Mouse (Mus musculus) heart, embryonic 11.5 days (tissue): ENCODE data around the gene Prdm12. TPM values are rescaled to one million over a fixed set of nuclear protein-coding genes. Genes with fewer than 3 reads are reported as not detected.

ENCODE experiments used
- ATAC-seq: fragments of 200-750 bp; cut with Nextera tagmentation; replicated peaks from 2 replicates; pipeline ENCODE4 v1.8.0; 2017; ENCODE audit warnings: moderate library complexity; ENCODE audit not compliant: insufficient number of reproducible peaks, low FRiP score, low TSS enrichment
- H3K27ac ChIP-seq: fragments of 300-500 bp; sonication (generic); 2 replicates; pipeline ENCODE4 v1.5.1; 2014; ENCODE audit warnings: mild to moderate bottlenecking, low read depth, low read length
- H3K27me3 ChIP-seq: fragments of 300-500 bp; sonication (generic); 2 replicates; pipeline ENCODE4 v1.6.1; 2014; ENCODE audit warnings: mild to moderate bottlenecking, low read length, mixed read lengths; ENCODE audit not compliant: control insufficient read depth, insufficient read depth
- H3K36me3 ChIP-seq: fragments of 300-500 bp; sonication (generic); 2 replicates; pipeline ENCODE4 v1.6.1; 2014; ENCODE audit warnings: mild to moderate bottlenecking, low read length, moderate library complexity, mixed read lengths; ENCODE audit not compliant: control insufficient read depth, insufficient read depth
- H3K4me1 ChIP-seq: fragments of 300-500 bp; sonication (generic); 2 replicates; pipeline ENCODE4 v1.6.1; 2014; ENCODE audit warnings: low read length; ENCODE audit not compliant: control insufficient read depth, insufficient read depth
- H3K4me2 ChIP-seq: fragments of 300-500 bp; sonication (generic); 2 replicates; pipeline ENCODE4 v1.6.1; 2014; ENCODE audit warnings: mild to moderate bottlenecking, moderate library complexity
- H3K4me3 ChIP-seq: fragments of 300-500 bp; sonication (generic); 2 replicates; pipeline ENCODE4 v1.5.1; 2014; ENCODE audit warnings: low read depth, low read length
- H3K9ac ChIP-seq: fragments of 300-500 bp; sonication (generic); 2 replicates; pipeline ENCODE4 v1.6.1; 2014; ENCODE audit warnings: mild to moderate bottlenecking, low read depth, low read length, moderate library complexity
- H3K9me3 ChIP-seq: fragments of 300-500 bp; sonication (generic); replicated peaks from 2 replicates; pipeline ENCODE4 v1.6.1; 2016; ENCODE audit warnings: low read length; ENCODE audit not compliant: control insufficient read depth
- WGBS: fragments of 180-500 bp; shearing (Covaris S2); extraction: QIAGEN DNeasy Blood & Tissue Kit; methylation state at CpG from one replicate; pipeline ENCODE4 v1.1.7; 2014; ENCODE audit not compliant: insufficient replicate concordance; 5-methylcytosine and 5-hydroxymethylcytosine counted together
- polyA plus RNA-seq: library from polyadenylated mRNA; unstranded; fragments of >200 nt; fragmentation: Nextera tagmentation; extraction: Ambion mirVana; gene quantifications from 2 replicates; pipeline ENCODE4 v1.2.1, GENCODE M21; 2014

Gene Prdm12
- polyA plus RNA-seq, 1 experiment from 2014 or later = 0.09 TPM

GRCm38 (mm10) chr2:31618484-31619161, 21.2 kb upstream of the Prdm12 start:
- Histone ChIP-seq H3K27ac (no peak overlapping the region), H3K9me3 (no peaks in the 10 kb centered on the region), H3K36me3 (peaks cover 15% of the 10 kb centered on the region), H3K4me1 (no peaks in the 10 kb centered on the region), H3K27me3 (no peaks in the 10 kb centered on the region), H3K9ac (no peak overlapping the region), H3K4me2 (no peak overlapping the region), H3K4me3 (no peak overlapping the region)
- WGBS = 85% methylated on average over 14 of the region's 14 CpGs
- no peak for ATAC-seq

GRCm38 (mm10) chr2:31619208-31619607, 20.6 kb upstream of the Prdm12 start:
- H3K9ac ChIP-seq = no peak overlapping the region
- WGBS = 92% methylated on average over 6 of the region's 6 CpGs
- ATAC-seq = no peak
- H3K4me3 ChIP-seq = no peak overlapping the region
- H3K9me3 ChIP-seq = no peaks in the 10 kb centered on the region
- H3K4me1 ChIP-seq = no peaks in the 10 kb centered on the region
- H3K36me3 ChIP-seq = peaks cover 9% of the 10 kb centered on the region
- H3K4me2 ChIP-seq = no peak overlapping the region
- H3K27me3 ChIP-seq = no peaks in the 10 kb centered on the region
- no peak overlapping the region for H3K27ac ChIP-seq

GRCm38 (mm10) chr2:31633531-31633930, 6.3 kb upstream of the Prdm12 start:
- no peak overlapping the region for H3K27ac ChIP-seq

GRCm38 (mm10) chr2:31635281-31636137, 4.3 kb upstream of the Prdm12 start:
- peaks cover 96% of the 10 kb centered on the region for H3K27me3 ChIP-seq
- no peak overlapping the region for H3K9ac ChIP-seq

More at GRCm38 (mm10) chr2:31633531-31633930, 6.3 kb upstream of the Prdm12 start:
- Histone ChIP-seq H3K4me2 (no peak overlapping the region), H3K9me3 (no peaks in the 10 kb centered on the region), H3K4me1 (peaks cover 15% of the 10 kb centered on the region; the same call in 1 of the 2 replicates), H3K27me3 (peaks cover 77% of the 10 kb centered on the region), H3K4me3 (no peak overlapping the region), H3K9ac (no peak overlapping the region), H3K36me3 (no peaks in the 10 kb centered on the region)
- WGBS = 41% methylated on average over 3 of the region's 3 CpGs
- no peak for ATAC-seq

GRCm38 (mm10) chr2:31636138-31636741, 3.6 kb upstream of the Prdm12 start:
- Histone ChIP-seq H3K36me3 (no peaks in the 10 kb centered on the region), H3K9ac (no peak overlapping the region), H3K4me1 (peaks cover 15% of the 10 kb centered on the region; the same call in 1 of the 2 replicates), H3K4me2 (peak overlapping the region; percentile 46), H3K9me3 (no peaks in the 10 kb centered on the region), H3K27ac (no peak overlapping the region), H3K4me3 (peak overlapping the region; percentile 23), H3K27me3 (peaks cover 95% of the 10 kb centered on the region)
- no peak for ATAC-seq
- under 1% methylated on average over 47 of the region's 48 CpGs for WGBS

More at GRCm38 (mm10) chr2:31635281-31636137, 4.3 kb upstream of the Prdm12 start:
- Histone ChIP-seq H3K27ac (no peak overlapping the region), H3K4me3 (peak overlapping the region; percentile 23), H3K36me3 (no peaks in the 10 kb centered on the region), H3K4me2 (peak overlapping the region; percentile 46), H3K4me1 (peaks cover 15% of the 10 kb centered on the region; the same call in 1 of the 2 replicates), H3K9me3 (no peaks in the 10 kb centered on the region)
- WGBS = 2% methylated on average over 51 of the region's 52 CpGs
- ATAC-seq = no peak

DNA sequence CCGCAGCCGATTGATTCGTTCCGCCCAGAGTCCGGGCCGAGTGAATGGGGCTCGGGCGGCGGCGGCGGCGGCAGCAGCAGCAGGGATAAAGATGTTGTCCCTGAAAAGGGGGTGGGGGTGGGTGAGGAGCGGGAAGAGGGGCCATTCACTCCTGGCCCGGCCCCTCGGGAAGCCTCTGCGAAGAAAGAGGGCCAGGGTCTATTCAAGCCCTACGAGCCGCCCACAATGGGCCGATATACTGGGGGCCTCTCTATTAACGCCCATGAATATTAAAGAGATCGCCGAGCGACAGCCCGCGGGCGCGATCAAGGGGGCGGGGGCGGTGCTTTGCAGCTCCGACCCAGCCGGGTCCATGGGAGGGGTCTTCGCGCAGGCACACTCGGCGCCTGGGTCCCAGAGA, 3.1 kb upstream of the Prdm12 start:
- Histone ChIP-seq H3K4me1 (peaks cover 15% of the 10 kb centered on the region; the same call in 1 of the 2 replicates), H3K4me2 (peak overlapping the region; percentile 46)

GRCm38 (mm10) chr2:31637311-31637710, 2.5 kb upstream of the Prdm12 start:
- no peak overlapping the region for H3K9ac ChIP-seq
- H3K36me3 ChIP-seq = no peaks in the 10 kb centered on the region
- ATAC-seq = no peak
- H3K4me3 ChIP-seq = peak overlapping the region; percentile 1; the same call in 1 of the 2 replicates
- WGBS = 3% methylated on average over 12 of the region's 12 CpGs
- H3K27me3 ChIP-seq = peaks cover 97% of the 10 kb centered on the region
- H3K4me1 ChIP-seq = peaks cover 15% of the 10 kb centered on the region; the same call in 1 of the 2 replicates
- peak overlapping the region; percentile 46; the same call in 1 of the 2 replicates for H3K4me2 ChIP-seq
- no peaks in the 10 kb centered on the region for H3K9me3 ChIP-seq
- no peak overlapping the region for H3K27ac ChIP-seq

More for the DNA sequence above, 3.1 kb upstream of the Prdm12 start:
- no peaks in the 10 kb centered on the region for H3K9me3 ChIP-seq
- no peak for ATAC-seq
- H3K27me3 ChIP-seq = peaks cover 97% of the 10 kb centered on the region
- WGBS = 1% methylated on average over 35 of the region's 35 CpGs
- H3K9ac ChIP-seq = no peak overlapping the region
- H3K4me3 ChIP-seq = peak overlapping the region; percentile 23
- H3K27ac ChIP-seq = no peak overlapping the region
- no peaks in the 10 kb centered on the region for H3K36me3 ChIP-seq

DNA sequence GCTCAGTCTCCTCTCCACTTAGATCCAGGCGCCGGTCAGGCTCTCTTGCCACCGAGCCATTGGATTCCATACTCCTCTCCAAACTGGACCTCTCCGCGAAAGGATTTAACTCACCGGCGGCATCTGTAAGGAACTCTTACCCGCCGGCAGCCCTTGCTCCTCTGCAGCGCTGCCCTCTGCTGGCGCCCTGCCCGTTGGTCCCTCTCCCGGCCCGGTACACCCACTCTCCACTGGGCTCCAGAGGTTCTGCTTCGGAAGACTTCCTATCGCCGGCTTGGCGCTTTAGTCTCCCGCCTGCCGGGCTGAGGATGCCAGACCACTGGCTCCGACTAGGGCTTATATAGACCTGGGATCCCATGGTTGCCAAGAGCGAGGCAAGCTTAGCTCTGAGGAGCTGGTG, 2.0 kb upstream of the Prdm12 start:
- Histone ChIP-seq H3K4me3 (peak overlapping the region; percentile 1; the same call in 1 of the 2 replicates), H3K9ac (no peak overlapping the region), H3K9me3 (no peaks in the 10 kb centered on the region), H3K36me3 (no peaks in the 10 kb centered on the region), H3K4me2 (0 out of 2 replicates have a peak overlapping the region, but pooled peaks have one; percentile 2), H3K27ac (no peak overlapping the region), H3K27me3 (peaks cover 97% of the 10 kb centered on the region), H3K4me1 (peaks cover 15% of the 10 kb centered on the region; the same call in 1 of the 2 replicates)
- WGBS = under 1% methylated on average over 22 of the region's 22 CpGs
- no peak for ATAC-seq
